Mouse (Mus musculus) cerebellum, adult 2 months (tissue): Measurements from ENCODE around the gene Metap2. TPM values are rescaled to one million over a fixed set of nuclear protein-coding genes. Genes with fewer than 3 reads are reported as not detected.

Experiments used
- DNase-seq, 2 experiments: peaks; one replicate each; pipeline ENCODE4 v3.0.0; 2021
- H3K27ac ChIP-seq: fragments of 200-500 bp; 2 replicates; pipeline ENCODE4 v1.5.1; 2012; ENCODE audit warnings: low read length, control low read depth, inconsistent platforms; ENCODE audit not compliant: insufficient read depth
- H3K27me3 ChIP-seq: fragments of 200-500 bp; 2 replicates; pipeline ENCODE4 v1.6.1; 2012; ENCODE audit warnings: inconsistent platforms, mild to moderate bottlenecking, low read length, moderate library complexity; ENCODE audit not compliant: control insufficient read depth, insufficient read depth
- H3K4me1 ChIP-seq: fragments of 200-500 bp; 2 replicates; pipeline ENCODE4 v1.6.1; 2011; ENCODE audit warnings: low read length; ENCODE audit not compliant: control insufficient read depth, insufficient read depth
- H3K4me3 ChIP-seq: fragments of 200-500 bp; replicated peaks from 2 replicates; pipeline ENCODE3; 2011; ENCODE audit warnings: mild to moderate bottlenecking, low read depth, low read length, control low read depth; ENCODE audit not compliant: insufficient read depth
- CTCF ChIP-seq: fragments of 200-500 bp; IDR thresholded peaks from 2 replicates; pipeline ENCODE4 v1.5.1; 2011; ENCODE audit warnings: low read depth, mild to moderate bottlenecking, control low read depth, low read length, moderate library complexity, borderline replicate concordance; ENCODE audit not compliant: insufficient read depth
- POLR2A ChIP-seq: fragments of 200-500 bp; IDR thresholded peaks from 2 replicates; pipeline ENCODE4 v1.6.1; 2011; ENCODE audit warnings: low read length, control low read depth, borderline replicate concordance; ENCODE audit not compliant: insufficient read depth
- WGBS: fragments of 180-500 bp; shearing (Covaris S2); methylation state at CpG from one replicate; pipeline ENCODE4 v1.1.7; 2018; 5-methylcytosine and 5-hydroxymethylcytosine counted together
- polyA plus RNA-seq: library from polyadenylated mRNA; depleted of rRNA; stranded (reverse); fragments of >200 nt; gene quantifications from 2 replicates; pipeline ENCODE4 v1.2.3, GENCODE M21; 2012

Metap2 gene
- polyA plus RNA-seq, 1 experiment: 131 TPM

DNA sequence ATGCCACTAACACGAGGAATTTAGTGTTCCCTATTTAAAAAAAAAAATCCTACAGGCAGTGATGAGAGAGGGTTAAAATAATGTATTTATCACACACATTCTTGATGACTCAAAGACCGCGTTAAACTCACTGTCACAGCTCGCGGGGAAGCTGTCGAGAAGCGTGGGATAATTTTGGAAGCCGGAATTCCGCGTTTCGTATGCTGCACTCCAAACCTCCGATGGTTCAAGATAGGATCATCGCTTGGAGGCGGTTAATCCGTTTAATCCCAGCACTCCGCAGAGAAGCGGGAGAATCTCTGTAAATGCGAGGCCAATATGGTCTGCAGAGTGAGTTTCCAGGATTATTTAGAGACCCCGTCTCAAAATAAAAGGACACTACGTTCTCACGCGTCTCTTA is 6.9 kb downstream of the Metap2 start:
- Histone ChIP-seq H3K4me3 (peak overlapping the region; percentile 95), H3K27me3 (no peaks in the 10 kb centered on the region), H3K4me1 (no peaks in the 10 kb centered on the region), H3K27ac (peak overlapping the region; percentile 56)
- under 1% methylated on average over 22 of the region's 22 CpGs for WGBS
- DNase-seq: no peak
- no peak for TF ChIP-seq CTCF
- no peak for TF ChIP-seq POLR2A

DNA sequence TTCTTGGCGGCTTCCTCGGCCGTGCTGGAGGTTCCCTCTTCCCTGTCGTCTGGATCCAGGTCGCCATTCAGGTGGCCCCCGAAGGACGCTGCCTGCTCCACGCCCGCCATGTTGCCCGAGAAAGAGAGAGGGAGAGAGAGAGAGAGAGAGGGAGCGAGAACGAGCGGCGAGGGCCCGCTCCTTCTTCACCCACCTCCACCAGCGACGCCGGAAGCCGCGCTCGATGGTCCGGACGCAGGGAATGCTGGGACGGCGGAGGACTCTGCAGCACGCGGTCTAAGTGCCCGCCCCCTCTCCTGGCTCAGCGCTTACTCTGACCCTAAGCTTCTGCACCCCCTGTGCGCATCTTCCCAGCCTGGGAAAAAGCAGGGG is 7.3 kb downstream of the Metap2 start:
- peak overlapping the region; percentile 95 for H3K4me3 ChIP-seq
- no peaks in the 10 kb centered on the region for H3K27me3 ChIP-seq
- 1% methylated on average over 22 of the region's 30 CpGs for WGBS
- TF ChIP-seq CTCF: no peak
- TF ChIP-seq POLR2A: peak; percentile 70; the same call in 1 of the 2 replicates
- H3K4me1 ChIP-seq: no peaks in the 10 kb centered on the region
- peak overlapping the region; percentile 57 for H3K27ac ChIP-seq
- DNase-seq: peak; percentile 90

DNA sequence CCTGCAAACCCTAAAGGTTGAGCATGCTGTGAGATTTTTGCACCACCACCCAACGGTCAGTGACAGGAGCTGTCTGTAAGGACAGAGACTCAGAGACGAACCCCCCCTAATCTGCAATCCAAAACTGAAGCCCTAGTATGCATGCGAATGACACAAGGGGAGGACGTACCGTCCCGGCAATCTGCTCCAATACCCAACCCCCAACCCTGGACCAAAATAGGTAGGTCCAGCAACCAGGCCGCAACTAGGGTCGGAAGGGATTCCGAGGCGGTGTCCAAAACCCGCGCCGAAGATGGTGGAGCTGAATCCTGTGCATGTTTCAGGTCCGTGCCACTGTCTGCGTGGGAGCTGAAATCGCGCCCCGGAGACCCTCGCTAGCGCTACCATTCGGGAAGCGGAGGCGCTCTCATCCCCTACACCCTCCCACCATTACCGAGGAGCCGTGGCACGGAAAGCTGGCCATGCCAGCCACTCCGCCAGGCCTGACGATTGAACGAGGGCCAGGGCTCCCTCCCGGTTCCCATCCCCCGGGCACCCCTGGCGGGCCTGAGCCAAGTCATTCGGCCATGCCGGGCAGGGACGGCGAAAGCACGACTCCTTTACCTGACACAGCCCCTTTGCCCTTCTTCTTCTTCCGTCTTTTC is 7.8 kb downstream of the Metap2 start:
- WGBS: under 1% methylated on average over 38 of the region's 38 CpGs
- H3K27me3 ChIP-seq: no peaks in the 10 kb centered on the region
- peak overlapping the region; percentile 95 for H3K4me3 ChIP-seq
- H3K27ac ChIP-seq: peak overlapping the region; percentile 57
- H3K4me1 ChIP-seq: no peaks in the 10 kb centered on the region
- no peak for TF ChIP-seq CTCF
- TF ChIP-seq POLR2A: no peak
- peak in 1 of 2 experiments; percentile 66 for DNase-seq

DNA sequence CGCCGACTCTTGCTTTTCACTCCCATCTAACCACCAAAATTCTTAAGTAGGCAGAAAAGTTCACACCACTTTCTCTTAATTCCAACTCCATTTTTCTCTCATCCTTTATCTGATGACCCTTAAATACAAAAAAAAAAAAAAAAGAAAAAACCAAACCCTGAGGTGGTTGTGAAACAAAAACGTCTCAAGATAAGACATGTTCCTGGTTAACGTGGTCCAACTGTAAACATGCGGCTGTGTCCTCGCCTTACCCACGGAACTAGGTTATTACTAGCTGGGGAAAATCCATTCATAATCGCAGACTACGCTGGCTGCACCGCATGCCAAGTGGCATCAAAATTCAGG is 8.3 kb downstream of the Metap2 start:
- no peak for TF ChIP-seq CTCF
- no peak for TF ChIP-seq POLR2A
- no peaks in the 10 kb centered on the region for H3K4me1 ChIP-seq
- 0 out of 2 replicates have a peak overlapping the region, but pooled peaks have one; percentile 57 for H3K27ac ChIP-seq
- no peak for DNase-seq
- no peaks in the 10 kb centered on the region for H3K27me3 ChIP-seq
- peak overlapping the region; percentile 95 for H3K4me3 ChIP-seq
- 10% methylated on average over 10 of the region's 10 CpGs for WGBS

DNA sequence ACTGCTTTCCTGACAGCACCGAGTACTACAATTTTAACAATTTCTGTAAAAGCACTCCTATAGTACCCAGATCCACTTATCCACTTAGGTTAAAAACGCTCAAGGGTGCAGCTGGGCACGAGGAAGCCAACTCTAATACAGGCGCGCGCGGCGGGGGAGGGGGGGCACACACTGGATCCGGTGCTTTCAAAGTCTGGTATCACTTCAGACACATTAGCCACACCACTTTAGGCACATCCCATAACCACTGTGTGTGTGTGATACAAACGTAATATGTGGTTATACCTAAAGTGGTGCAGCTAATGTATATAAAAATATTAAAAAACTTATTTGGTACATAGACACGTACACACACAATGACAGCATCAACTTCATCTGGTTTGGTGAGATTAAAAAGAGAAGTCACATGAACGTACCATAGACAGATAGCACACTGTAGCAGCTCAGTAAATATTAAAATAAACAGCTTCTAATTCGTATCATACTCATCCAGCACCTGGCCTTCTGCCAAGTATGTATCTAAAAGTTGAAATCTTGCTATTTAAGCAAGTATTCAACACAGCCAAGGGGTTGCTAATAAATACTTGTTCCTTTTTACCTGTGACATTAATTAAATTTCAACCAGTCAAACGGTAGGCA is 10.9 kb downstream of the Metap2 start:
- no peaks in the 10 kb centered on the region for H3K27me3 ChIP-seq
- H3K27ac ChIP-seq: no peak overlapping the region
- H3K4me1 ChIP-seq: no peaks in the 10 kb centered on the region
- 83% methylated on average over 14 of the region's 14 CpGs for WGBS
- no peak overlapping the region for H3K4me3 ChIP-seq
- no peak for TF ChIP-seq CTCF
- no peak for TF ChIP-seq POLR2A
- DNase-seq: no peak

DNA sequence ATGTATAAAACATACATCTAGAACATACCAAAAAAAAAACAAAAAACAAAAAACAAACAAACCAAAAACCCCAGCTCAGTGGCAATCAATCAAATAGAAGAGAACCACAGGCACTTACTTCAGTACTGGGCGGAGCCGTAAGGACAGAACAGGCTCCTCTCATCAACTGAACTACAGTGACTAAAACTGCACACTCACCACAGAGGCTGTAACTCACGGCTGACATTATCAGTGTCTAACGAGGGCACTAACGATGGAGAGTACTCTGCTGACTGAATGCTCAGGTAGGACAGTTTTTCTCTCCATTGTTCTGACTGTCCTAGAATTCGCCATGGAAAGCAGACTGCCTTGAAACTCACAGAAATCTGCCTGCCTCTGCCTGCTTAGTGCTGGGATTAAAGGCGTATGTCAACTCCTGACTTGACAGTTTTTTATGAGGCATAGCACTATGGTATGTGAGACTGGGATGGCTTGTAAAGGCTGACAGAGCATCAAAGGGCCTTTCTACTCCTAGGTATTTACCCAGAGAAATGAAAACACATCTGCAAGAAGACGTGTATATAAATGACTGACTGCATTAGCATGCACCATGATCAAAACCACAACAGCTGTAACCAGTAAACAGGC is 14.0 kb downstream of the Metap2 start:
- 83% methylated on average over 8 of the region's 8 CpGs for WGBS
- H3K27ac ChIP-seq: no peak overlapping the region
- TF ChIP-seq CTCF (no peak), POLR2A (no peak)
- DNase-seq: no peak
- H3K4me1 ChIP-seq: no peaks in the 10 kb centered on the region
- no peaks in the 10 kb centered on the region for H3K27me3 ChIP-seq
- no peak overlapping the region for H3K4me3 ChIP-seq

DNA sequence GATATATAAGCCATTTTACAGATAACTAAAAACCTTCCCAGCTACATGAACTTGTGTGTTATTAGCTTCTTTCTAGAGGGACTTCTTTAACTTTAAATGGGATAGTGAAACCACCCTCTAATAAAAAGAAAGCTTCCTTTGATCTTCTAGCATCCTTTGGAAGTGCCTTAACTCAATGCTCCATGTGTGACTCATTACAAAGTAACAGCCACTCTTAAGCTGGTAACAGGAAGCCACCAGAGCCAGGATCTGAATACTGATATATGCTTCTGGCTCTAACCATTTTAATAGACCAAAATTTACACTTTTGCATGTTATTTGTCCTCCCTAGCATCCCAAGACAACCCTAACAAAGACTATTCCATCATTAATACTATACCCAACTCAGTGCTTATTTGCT is 15.0 kb downstream of the Metap2 start:
- no peaks in the 10 kb centered on the region for H3K27me3 ChIP-seq
- no peak for DNase-seq
- H3K27ac ChIP-seq: no peak overlapping the region
- H3K4me3 ChIP-seq: no peak overlapping the region
- H3K4me1 ChIP-seq: no peaks in the 10 kb centered on the region
- no peak for TF ChIP-seq CTCF
- TF ChIP-seq POLR2A: no peak

DNA sequence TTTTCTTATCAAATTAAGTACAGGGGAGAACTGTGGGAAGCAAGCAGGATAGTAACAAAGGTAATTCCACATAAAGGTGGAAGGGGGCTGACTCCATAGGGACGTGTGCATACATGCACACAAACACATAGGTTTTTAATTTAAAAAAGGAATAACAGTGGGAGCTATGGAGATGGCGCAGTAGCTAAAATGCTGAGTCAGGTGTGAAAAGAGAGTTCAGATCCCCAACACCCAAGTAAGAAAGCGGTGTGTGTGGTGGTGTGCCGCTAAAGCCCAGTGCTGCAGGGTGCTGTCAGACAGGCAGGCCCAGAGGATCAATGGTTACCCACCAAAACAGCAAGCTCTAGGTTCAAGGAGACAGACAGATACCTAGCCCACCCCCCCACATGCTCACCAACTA is 18.2 kb downstream of the Metap2 start:
- H3K4me1 ChIP-seq: no peaks in the 10 kb centered on the region
- H3K27ac ChIP-seq: no peak overlapping the region
- WGBS: 94% methylated on average over 4 of the region's 4 CpGs
- no peak overlapping the region for H3K4me3 ChIP-seq
- no peak for DNase-seq
- TF ChIP-seq CTCF: no peak
- TF ChIP-seq POLR2A: no peak
- H3K27me3 ChIP-seq: no peaks in the 10 kb centered on the region
